Mouse (Mus musculus): ENCODE results near the gene Rnf216.

- no peak for TF ChIP-seq CTCF (IDR thresholded peaks at IDR 0.05; ENCODE audit: low read depth, low read length)
- TF ChIP-seq POLR2A (IDR thresholded peaks at IDR 0.05; ENCODE audit: borderline replicate concordance, low read depth, low read length) = no peak
These were observed 11.2 kb downstream of the Rnf216 start for GRCm38 (mm10) chr5:143101626-143102025.
